Mouse (Mus musculus) urinary bladder, postnatal 10 days (tissue): ENCODE data around the gene Higd2a.

Source experiments
- DNase-seq: peaks from one replicate; pipeline ENCODE4 v3.0.0; 2022; ENCODE audit warnings: low spot score

The Higd2a gene

GRCm38 (mm10) chr13:54621155-54621932, 31.3 kb downstream of the Higd2a start, which contains the start of gene Faf2:
Gene Faf2 (plus strand): TSS chr13:54621784.
- DNase-seq, result peak; percentile 96

- DNase-seq, result no peak
Observed at GRCm38 (mm10) chr13:54621960-54622521, 32.0 kb downstream of the Higd2a start.

GRCm38 (mm10) chr13:54629128-54629527, 39.1 kb downstream of the Higd2a start:
- DNase-seq, result no peak

GRCm38 (mm10) chr13:54632731-54633277, 42.8 kb downstream of the Higd2a start:
- no peak for DNase-seq

- no peak for DNase-seq
Observed at GRCm38 (mm10) chr13:54635011-54635410, 45.0 kb downstream of the Higd2a start.
